ENCODE assay signal across 1 mouse cellular context in the genomic region with DNA sequence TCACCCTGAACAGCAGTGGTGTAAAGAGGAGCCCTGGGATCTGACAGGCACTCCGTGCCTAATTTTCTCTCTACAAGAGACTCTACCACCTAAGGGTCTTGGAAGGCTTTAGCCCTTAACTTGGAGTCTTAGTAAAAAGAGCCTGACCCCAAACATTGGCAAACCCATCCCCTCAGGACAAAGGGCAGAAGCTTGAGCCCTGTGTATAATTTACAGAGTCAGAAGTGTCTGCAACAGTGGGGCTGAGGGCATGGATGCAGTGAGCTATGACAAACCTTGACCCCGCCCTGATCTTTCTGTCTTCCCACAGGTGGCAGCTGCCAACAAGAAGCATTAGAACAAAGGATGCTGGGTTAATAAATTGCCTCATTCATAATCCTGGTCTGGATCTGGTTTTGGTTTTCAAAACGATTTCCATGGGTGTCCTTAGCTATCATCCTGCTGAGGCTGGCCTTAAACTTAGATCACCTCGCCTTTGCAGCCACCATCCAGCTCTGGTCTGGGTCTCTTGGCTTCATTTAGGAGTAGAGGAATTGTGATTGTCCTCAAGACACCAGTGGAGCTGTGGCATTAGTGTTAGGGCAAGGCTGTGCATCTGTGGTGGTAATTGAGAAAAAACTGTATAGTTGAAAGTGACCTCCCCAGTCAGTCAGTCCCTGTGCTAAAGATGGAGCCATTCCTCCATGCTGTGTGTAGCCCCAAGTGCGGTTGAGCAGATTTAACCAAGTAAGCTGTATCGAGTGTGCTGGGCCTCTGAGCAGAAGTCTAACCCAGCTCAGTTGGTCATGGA.
TF ChIP-seq lines count a peak whose summit lies in the region.

No protein-coding gene starts in this region.

TF ChIP-seq in ES-E14, 5 proteins besides CTCF, POLR2A, EP300 and RAD21:
- TF ChIP-seq CHD2 (IDR thresholded peaks at IDR 0.05; ENCODE audit: low read depth, low read length): 0 out of 2 replicates have a peak, but pooled peaks have one; percentile 3
- TF ChIP-seq MAFK (IDR thresholded peaks at IDR 0.05; ENCODE audit: insufficient read depth, low read depth, low read length): no peak
